In the genomic region with DNA sequence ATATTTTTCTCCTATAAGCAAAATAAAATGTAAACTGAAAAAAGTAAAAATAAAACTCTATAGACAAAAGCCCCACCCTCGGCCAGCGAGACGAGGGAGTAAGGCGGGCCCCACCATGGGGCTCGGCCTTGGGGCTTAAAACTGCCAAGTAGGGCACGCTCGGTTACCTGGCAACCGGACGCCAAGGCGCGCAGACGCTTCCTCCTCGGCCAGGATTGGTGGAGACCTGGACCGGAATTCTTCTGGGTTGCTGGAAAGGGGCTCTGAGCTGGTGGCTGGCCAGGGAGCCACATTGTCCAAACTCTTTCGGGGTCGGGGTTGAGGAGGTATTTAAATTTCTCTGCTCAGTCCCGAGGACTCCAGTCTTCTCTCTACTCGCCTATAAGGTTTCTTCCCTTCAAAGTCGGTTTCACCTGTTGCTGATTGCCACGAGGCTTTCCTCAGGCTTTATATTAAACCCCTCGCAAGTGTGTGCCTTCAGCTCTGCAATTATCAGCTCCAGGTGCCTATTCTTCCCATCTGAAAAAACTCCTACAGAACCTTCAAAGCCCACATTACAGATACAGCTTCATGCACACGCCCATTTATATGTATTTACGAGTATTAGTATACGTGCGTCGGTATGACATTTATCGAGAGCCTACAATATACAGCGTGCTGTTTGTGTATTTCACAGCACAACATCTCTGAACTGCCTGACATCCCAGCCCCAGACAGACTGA, we compare ENCODE assay signal across 8 mouse cellular contexts. TPM values are rescaled to one million over a fixed set of nuclear protein-coding genes. Genes with fewer than 3 reads are reported as not detected.
DNase-seq lines count a peak whose midpoint lies in the region; ATAC-seq and TF ChIP-seq lines count a peak whose summit lies in the region.

A gene (minus strand): TSS at position 137 of the 722 bp plus-strand sequence.

- no peak for TF ChIP-seq EP300 in liver, postnatal 0 days (IDR thresholded peaks at IDR 0.05; ENCODE audit: low read depth)

- peak; percentile 53 for DNase-seq in CD4-positive, CD25-positive, alpha-beta regulatory T cell, adult 2 months (ENCODE audit: low read depth, low spot score)
- DNase-seq in embryonic facial prominence, embryonic 11.5 days (ENCODE audit: low spot score), result peak; percentile 87
- peak; percentile 24 for DNase-seq in liver, postnatal 0 days
- DNase-seq in ovary, postnatal 14 days (ENCODE audit: low spot score), result peak; percentile 29
- no peak for DNase-seq in layer of hippocampus, adult 2 months (ENCODE audit: low spot score in 2 of 2)
- no peak for DNase-seq in spleen, postnatal 4 days (ENCODE audit: low spot score in 2 of 2)

- ATAC-seq in CD4-positive, CD25-positive, alpha-beta regulatory T cell, adult 4 months, result no peak
- ATAC-seq in embryonic facial prominence, embryonic 11.5 days (replicated peaks; ENCODE audit: insufficient number of reproducible peaks, low FRiP score, low TSS enrichment, low read depth), result peak; percentile 88
- peak; percentile 74 for ATAC-seq in hindbrain, embryonic 16.5 days
- ATAC-seq in liver, postnatal 0 days, result no peak

- 6% methylated on average over 28 of the region's 28 CpGs for WGBS in embryonic facial prominence, embryonic 11.5 days
- 6% methylated on average over 28 of the region's 28 CpGs for WGBS in hindbrain, embryonic 16.5 days
- WGBS in liver, postnatal 0 days (ENCODE audit: insufficient replicate concordance), result 6% methylated on average over 28 of the region's 28 CpGs

- 0 out of 2 replicates have a peak within 1 kb of the TSS, but pooled peaks have one; percentile 13 for H3K9ac ChIP-seq in embryonic facial prominence, embryonic 11.5 days (replicated peaks; ENCODE audit: low read length)
- peak within 1 kb of the TSS; percentile 37 for H3K9ac ChIP-seq in hindbrain, embryonic 16.5 days (ENCODE audit: low read depth, low read length)
- no peak within 1 kb of the TSS for H3K9ac ChIP-seq in liver, postnatal 0 days (replicated peaks)

- TF ChIP-seq CTCF in liver, postnatal 0 days (IDR thresholded peaks at IDR 0.05; ENCODE audit: low read depth), result no peak
- no peak for TF ChIP-seq CTCF in layer of hippocampus, adult 2 months (conservative IDR thresholded peaks at IDR 0.05)

- H3K4me2 ChIP-seq in embryonic facial prominence, embryonic 11.5 days (ENCODE audit: low read depth, low read length), result peak within 1 kb of the TSS; percentile 32
- H3K4me2 ChIP-seq in hindbrain, embryonic 16.5 days (ENCODE audit: low read length), result peak within 1 kb of the TSS; percentile 40
- H3K4me2 ChIP-seq in liver, postnatal 0 days (ENCODE audit: low read depth, low read length), result peak within 1 kb of the TSS; percentile 49

- H3K36me3 ChIP-seq in embryonic facial prominence, embryonic 11.5 days (replicated peaks; ENCODE audit: control insufficient read depth, insufficient read depth, low read depth, low read length), result no peaks in the 10 kb centered on the region
- H3K36me3 ChIP-seq in hindbrain, embryonic 16.5 days (ENCODE audit: control insufficient read depth, insufficient read depth, low read length), result no peaks in the 10 kb centered on the region
- no peaks in the 10 kb centered on the region for H3K36me3 ChIP-seq in liver, postnatal 0 days (replicated peaks; ENCODE audit: insufficient read depth, low read length)

- no peak within 1 kb of the TSS for H3K27ac ChIP-seq in embryonic facial prominence, embryonic 11.5 days (replicated peaks; ENCODE audit: low read depth, low read length)
- no peak within 1 kb of the TSS for H3K27ac ChIP-seq in hindbrain, embryonic 16.5 days (ENCODE audit: low read depth, low read length)
- no peak within 1 kb of the TSS for H3K27ac ChIP-seq in liver, postnatal 0 days (ENCODE audit: low read depth)
- H3K27ac ChIP-seq in layer of hippocampus, adult 2 months, result no peak within 1 kb of the TSS

- peaks cover 3% of the 10 kb centered on the region; the same call in 1 of the 2 replicates for H3K4me1 ChIP-seq in embryonic facial prominence, embryonic 11.5 days (ENCODE audit: control insufficient read depth, insufficient read depth, low read length)
- H3K4me1 ChIP-seq in hindbrain, embryonic 16.5 days (ENCODE audit: control insufficient read depth, insufficient read depth, low read depth, low read length), result peaks cover 21% of the 10 kb centered on the region
- H3K4me1 ChIP-seq in liver, postnatal 0 days (ENCODE audit: insufficient read depth), result no peaks in the 10 kb centered on the region

- H3K9me3 ChIP-seq in embryonic facial prominence, embryonic 11.5 days (replicated peaks; ENCODE audit: control insufficient read depth, low read length), result no peaks in the 10 kb centered on the region
- no peaks in the 10 kb centered on the region for H3K9me3 ChIP-seq in hindbrain, embryonic 16.5 days (ENCODE audit: control insufficient read depth, low read length)
- H3K9me3 ChIP-seq in liver, postnatal 0 days (ENCODE audit: low read length), result no peaks in the 10 kb centered on the region

- H3K27me3 ChIP-seq in embryonic facial prominence, embryonic 11.5 days (ENCODE audit: control insufficient read depth, insufficient read depth, low read length), result no peaks in the 10 kb centered on the region
- no peaks in the 10 kb centered on the region for H3K27me3 ChIP-seq in hindbrain, embryonic 16.5 days (replicated peaks; ENCODE audit: control insufficient read depth, insufficient read depth, low read length)
- H3K27me3 ChIP-seq in liver, postnatal 0 days (ENCODE audit: insufficient read depth, low read length), result no peaks in the 10 kb centered on the region

- H3K4me3 ChIP-seq in embryonic facial prominence, embryonic 11.5 days (ENCODE audit: low read depth, low read length), result 0 out of 2 replicates have a peak within 1 kb of the TSS, but pooled peaks have one; percentile 5
- peak within 1 kb of the TSS; percentile 7; the same call in 1 of the 2 replicates for H3K4me3 ChIP-seq in hindbrain, embryonic 16.5 days (ENCODE audit: low read length)
- no peak within 1 kb of the TSS for H3K4me3 ChIP-seq in liver, postnatal 0 days (ENCODE audit: low read depth, low read length)
- no peak within 1 kb of the TSS for H3K4me3 ChIP-seq in layer of hippocampus, adult 2 months

RNA-seq across cellular contexts. Expression of the gene that starts here (rescaled TPM):
- polyA plus RNA-seq in CD4-positive, CD25-positive, alpha-beta regulatory T cell, adult 4 months (2017; shearing (Covaris generic)), result under 1 TPM in 1 of 2 experiments, not detected in 1; 0.11 TPM
- polyA plus RNA-seq in embryonic facial prominence, embryonic 11.5 days (2014; fragmentation: Nextera tagmentation; extraction: Ambion mirVana), result 1.6 and 1.8 TPM in 2 replicates
- polyA plus RNA-seq in hindbrain, embryonic 16.5 days (2015; fragmentation: Nextera tagmentation; extraction: Ambion mirVana), result 2.2 and 2.6 TPM in 2 replicates
- not detected in 2 replicates for polyA plus RNA-seq in liver, postnatal 0 days (2015; fragmentation: Nextera tagmentation; extraction: Ambion mirVana)
- total RNA-seq in layer of hippocampus, adult 2 months (2021), result under 1 TPM; 0.17 to 0.51 TPM

Comparison
In these comparisons a context has a peak if more than half of its experiments do, and no peak if none do; other contexts are left out.
1. Peak in DNase-seq and H3K4me2 ChIP-seq in liver, postnatal 0 days; RNA of the gene not detected or under 1 TPM.
2. DNase-seq: peak in CD4-positive, CD25-positive, alpha-beta regulatory T cell, adult 2 months (single experiment), embryonic facial prominence, embryonic 11.5 days (single experiment) and ovary, postnatal 14 days (single experiment); none in layer of hippocampus, adult 2 months (0 of 2) and spleen, postnatal 4 days (0 of 2).
3. ATAC-seq: peak in embryonic facial prominence, embryonic 11.5 days (single experiment) and hindbrain, embryonic 16.5 days (single experiment); none in CD4-positive, CD25-positive, alpha-beta regulatory T cell, adult 4 months (single experiment) and liver, postnatal 0 days (single experiment).
4. H3K4me3 ChIP-seq: peak in embryonic facial prominence, embryonic 11.5 days (single experiment) and hindbrain, embryonic 16.5 days (single experiment); none in liver, postnatal 0 days (single experiment) and layer of hippocampus, adult 2 months (single experiment).
5. Peak in every context shown above with its lines, with median percentiles within 50 percentile points of each other: H3K4me2 ChIP-seq.